Mouse (Mus musculus) liver, embryonic 11.5 days (tissue): ENCODE measurements around the gene Ascc2. TPM values are rescaled to one million over a fixed set of nuclear protein-coding genes. Genes with fewer than 3 reads are reported as not detected.
"Not testable (repeated sequence)": the region's sequence is repeated elsewhere in the genome, so short reads cannot be mapped to it uniquely, and the experiment has no call there.

Experiments used
- ATAC-seq: fragments of 200-750 bp; cut with Nextera tagmentation; replicated peaks from 2 replicates; pipeline ENCODE4 v1.8.0; 2017; ENCODE audit warnings: moderate number of reproducible peaks, mild to moderate bottlenecking, moderate TSS enrichment, moderate library complexity; ENCODE audit not compliant: low FRiP score
- DNase-seq: peaks from one replicate; pipeline ENCODE4 v3.0.0-alpha.2; 2017; ENCODE audit warnings: low spot score
- H3K27ac ChIP-seq: fragments of 300-500 bp; sonication (generic); 2 replicates; pipeline ENCODE4 v1.5.1; 2014; ENCODE audit warnings: mild to moderate bottlenecking, low read depth, low read length, control low read depth
- H3K27me3 ChIP-seq: fragments of 300-500 bp; sonication (generic); replicated peaks from 2 replicates; pipeline ENCODE4 v1.6.1; 2014; ENCODE audit warnings: low read length, mixed read lengths; ENCODE audit not compliant: control insufficient read depth, insufficient read depth
- H3K36me3 ChIP-seq: fragments of 300-500 bp; sonication (generic); 2 replicates; pipeline ENCODE4 v1.6.1; 2014; ENCODE audit warnings: mild to moderate bottlenecking, low read length, moderate library complexity, mixed read lengths; ENCODE audit not compliant: control insufficient read depth, insufficient read depth
- H3K4me1 ChIP-seq: fragments of 300-500 bp; sonication (generic); replicated peaks from 2 replicates; pipeline ENCODE4 v1.6.1; 2014; ENCODE audit warnings: low read length, mixed read lengths; ENCODE audit not compliant: control insufficient read depth, insufficient read depth
- H3K4me2 ChIP-seq: fragments of 300-500 bp; sonication (generic); 2 replicates; pipeline ENCODE4 v1.6.1; 2014; ENCODE audit warnings: mild to moderate bottlenecking, control low read depth, moderate library complexity
- H3K4me3 ChIP-seq: fragments of 300-500 bp; sonication (generic); 2 replicates; pipeline ENCODE4 v1.5.1; 2014; ENCODE audit warnings: low read depth, low read length, control low read depth
- H3K9ac ChIP-seq: fragments of 300-500 bp; sonication (generic); 2 replicates; pipeline ENCODE4 v1.6.1; 2014; ENCODE audit warnings: low read depth, low read length, control low read depth
- H3K9me3 ChIP-seq: fragments of 300-500 bp; sonication (generic); 2 replicates; pipeline ENCODE4 v1.6.1; 2016; ENCODE audit warnings: low read length, inconsistent platforms, mixed read lengths; ENCODE audit not compliant: control insufficient read depth
- WGBS: fragments of 180-500 bp; shearing (Covaris S2); extraction: QIAGEN DNeasy Blood & Tissue Kit; methylation state at CpG from one replicate; pipeline ENCODE4 v1.1.7; 2014; 5-methylcytosine and 5-hydroxymethylcytosine counted together
- polyA plus RNA-seq: library from polyadenylated mRNA; unstranded; fragments of >200 nt; fragmentation: Nextera tagmentation; extraction: Ambion mirVana; gene quantifications from 2 replicates; pipeline ENCODE4 v1.2.1, GENCODE M21; 2014

Ascc2 gene
- polyA plus RNA-seq, 1 experiment from 2014 or later = 43.0 TPM

DNA sequence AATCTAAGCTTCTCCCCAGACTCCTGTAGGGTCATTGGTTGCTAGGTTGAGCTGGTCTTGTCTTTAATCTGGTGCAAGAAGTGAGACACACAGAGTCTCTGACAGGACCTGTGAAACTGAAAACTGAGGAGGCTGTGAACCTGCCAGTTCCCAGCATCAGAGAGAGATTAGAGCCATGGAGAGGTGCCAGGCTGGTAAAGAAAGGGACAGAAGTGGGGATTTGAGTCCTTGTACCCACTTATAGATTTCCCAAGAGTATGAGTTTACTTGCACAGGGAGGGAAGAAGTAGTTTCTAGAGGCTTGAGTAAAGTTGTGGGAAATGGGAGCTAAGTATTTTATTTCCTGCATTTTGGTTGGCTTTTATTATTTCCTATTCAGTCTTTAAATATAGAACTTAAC is 3.6 kb downstream of the Ascc2 start:
- ATAC-seq = no peak
- DNase-seq = no peak
- no peak overlapping the region for H3K9ac ChIP-seq
- no peak overlapping the region for H3K27ac ChIP-seq
- H3K4me2 ChIP-seq = no peak overlapping the region
- H3K27me3 ChIP-seq = no peaks in the 10 kb centered on the region
- H3K9me3 ChIP-seq = no peaks in the 10 kb centered on the region
- H3K4me1 ChIP-seq = peaks cover 16% of the 10 kb centered on the region
- peaks cover 10% of the 10 kb centered on the region; the same call in 1 of the 2 replicates for H3K36me3 ChIP-seq
- H3K4me3 ChIP-seq = no peak overlapping the region

GRCm38 (mm10) chr11:4643722-4644121 is 6.2 kb downstream of the Ascc2 start:
- ATAC-seq = no peak
- H3K9ac ChIP-seq = no peak overlapping the region
- peaks cover 5% of the 10 kb centered on the region; the same call in 1 of the 2 replicates for H3K4me1 ChIP-seq
- WGBS = 81% methylated on average over 5 of the region's 5 CpGs
- peaks cover 23% of the 10 kb centered on the region for H3K36me3 ChIP-seq
- no peak overlapping the region for H3K4me3 ChIP-seq
- H3K27me3 ChIP-seq = no peaks in the 10 kb centered on the region
- no peak for DNase-seq
- H3K27ac ChIP-seq = no peak overlapping the region
- H3K9me3 ChIP-seq = no peaks in the 10 kb centered on the region
- H3K4me2 ChIP-seq = no peak overlapping the region

GRCm38 (mm10) chr11:4645180-4645579 is 7.6 kb downstream of the Ascc2 start:
- H3K4me2 ChIP-seq, H3K9me3 ChIP-seq, DNase-seq, ATAC-seq, H3K4me1 ChIP-seq, H3K27ac ChIP-seq, H3K27me3 ChIP-seq, H3K9ac ChIP-seq, H3K4me3 ChIP-seq: not testable (repeated sequence)
- H3K36me3 ChIP-seq = peaks cover 37% of the 10 kb centered on the region
- WGBS = 88% methylated on average over 4 of the region's 6 CpGs

DNA sequence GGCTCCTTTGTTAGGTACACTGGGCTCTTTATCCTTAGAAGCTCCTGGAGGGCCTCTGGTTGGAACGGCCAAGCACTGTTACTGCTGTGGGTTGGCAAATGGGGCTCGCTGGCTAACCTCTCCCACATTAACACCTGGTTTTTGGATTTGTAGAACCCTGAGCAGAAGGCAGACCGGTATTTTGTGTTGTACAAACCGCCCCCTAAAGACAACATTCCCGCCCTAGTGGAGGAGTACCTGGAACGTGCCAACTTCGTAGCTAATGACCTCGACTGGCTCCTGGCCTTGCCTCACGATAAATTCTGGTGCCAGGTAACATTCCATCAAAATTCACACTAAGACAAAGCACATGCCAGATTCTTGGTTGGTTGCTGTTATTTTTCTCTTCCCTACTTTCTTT is 8.9 kb downstream of the Ascc2 start:
- H3K4me2 ChIP-seq = no peak overlapping the region
- WGBS = 91% methylated on average over 9 of the region's 9 CpGs
- no peak overlapping the region for H3K4me3 ChIP-seq
- no peak for ATAC-seq
- DNase-seq = no peak
- no peaks in the 10 kb centered on the region for H3K9me3 ChIP-seq
- no peaks in the 10 kb centered on the region for H3K4me1 ChIP-seq
- H3K36me3 ChIP-seq = peaks cover 38% of the 10 kb centered on the region
- no peak overlapping the region for H3K27ac ChIP-seq
- no peaks in the 10 kb centered on the region for H3K27me3 ChIP-seq
- no peak overlapping the region for H3K9ac ChIP-seq

DNA sequence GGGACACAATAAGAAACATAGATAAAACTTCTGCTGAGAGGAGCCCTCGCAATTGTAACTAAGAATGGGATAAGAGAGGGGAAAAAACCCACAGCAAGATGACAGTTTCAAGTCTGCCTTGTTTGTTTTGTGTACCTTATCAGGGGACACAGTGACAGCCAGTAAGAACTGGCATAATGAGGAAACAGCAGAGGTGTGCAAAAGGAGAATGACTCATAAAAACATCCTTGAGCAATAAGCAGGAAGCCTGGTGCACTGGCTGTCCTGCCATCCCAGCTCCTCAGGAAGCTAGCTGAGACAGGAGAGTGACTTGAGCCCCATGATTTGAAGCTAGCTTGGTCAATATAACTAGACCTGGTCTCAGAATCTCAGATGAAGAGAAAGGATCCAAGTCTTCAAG is 22.3 kb downstream of the Ascc2 start:
- DNase-seq (no peak), ATAC-seq (peak; percentile 56)
- H3K27ac ChIP-seq = peak overlapping the region; percentile 77
- H3K4me2 ChIP-seq = peak overlapping the region; percentile 36
- no peak overlapping the region for H3K9ac ChIP-seq
- no peak overlapping the region for H3K4me3 ChIP-seq
- no peaks in the 10 kb centered on the region for H3K9me3 ChIP-seq
- H3K36me3 ChIP-seq = peaks cover 15% of the 10 kb centered on the region; the same call in 1 of the 2 replicates
- H3K27me3 ChIP-seq = no peaks in the 10 kb centered on the region
- 48% methylated on average over 1 of the region's 1 CpGs for WGBS
- peaks cover 16% of the 10 kb centered on the region for H3K4me1 ChIP-seq

DNA sequence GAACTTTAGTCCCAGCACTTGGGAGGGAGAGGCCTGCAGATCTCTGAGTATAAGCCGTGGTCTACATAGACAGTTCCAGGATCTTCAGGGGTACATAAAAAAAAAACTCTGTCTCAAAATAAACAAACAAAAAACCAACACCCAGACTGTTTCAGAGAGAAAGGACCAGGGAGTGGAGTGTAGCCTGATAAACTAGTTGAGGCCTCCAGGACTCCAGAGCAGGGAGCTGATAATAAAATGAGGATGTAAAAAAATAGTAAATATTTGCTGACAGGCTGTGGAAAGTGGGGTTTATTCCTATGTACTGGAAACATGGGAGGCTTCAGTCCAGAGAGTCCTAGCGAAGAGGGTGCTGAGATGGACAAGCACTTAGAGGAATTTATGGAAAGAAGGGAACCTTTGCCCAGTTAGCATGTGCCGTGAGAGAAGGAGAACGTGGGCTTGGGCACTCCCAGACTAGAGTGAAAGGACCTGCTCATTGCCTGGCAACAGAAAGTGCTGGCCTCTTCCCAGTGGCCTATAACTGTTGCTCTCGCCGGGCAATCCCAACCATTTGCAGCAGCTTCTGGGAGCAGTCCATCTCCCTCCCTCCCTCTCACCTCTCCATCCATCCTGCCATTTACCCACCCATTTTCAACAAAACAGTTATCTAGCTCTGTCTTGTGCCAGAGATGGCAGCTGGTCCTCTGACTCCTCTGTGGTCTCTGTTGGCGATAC is 22.9 kb downstream of the Ascc2 start:
- no peak overlapping the region for H3K4me3 ChIP-seq
- peaks cover 16% of the 10 kb centered on the region for H3K4me1 ChIP-seq
- ATAC-seq = peak; percentile 68
- H3K27me3 ChIP-seq = no peaks in the 10 kb centered on the region
- H3K4me2 ChIP-seq = peak overlapping the region; percentile 36
- DNase-seq = no peak
- 0 out of 2 replicates have a peak overlapping the region, but pooled peaks have one; percentile 25 for H3K9ac ChIP-seq
- peaks cover 13% of the 10 kb centered on the region; the same call in 1 of the 2 replicates for H3K36me3 ChIP-seq
- peak overlapping the region; percentile 77 for H3K27ac ChIP-seq
- H3K9me3 ChIP-seq = no peaks in the 10 kb centered on the region
- WGBS = 79% methylated on average over 7 of the region's 7 CpGs

- H3K36me3 ChIP-seq = peaks cover 13% of the 10 kb centered on the region; the same call in 1 of the 2 replicates
- no peaks in the 10 kb centered on the region for H3K27me3 ChIP-seq
- 72% methylated on average over 4 of the region's 4 CpGs for WGBS
- H3K4me3 ChIP-seq = no peak overlapping the region
- no peak overlapping the region for H3K9ac ChIP-seq
- H3K4me1 ChIP-seq = peaks cover 16% of the 10 kb centered on the region
- 0 out of 2 replicates have a peak overlapping the region, but pooled peaks have one; percentile 4 for H3K4me2 ChIP-seq
- peak; percentile 82 for ATAC-seq
- no peaks in the 10 kb centered on the region for H3K9me3 ChIP-seq
- DNase-seq = no peak
- no peak overlapping the region; the same call in 1 of the 2 replicates for H3K27ac ChIP-seq
These were observed 23.8 kb downstream of the Ascc2 start for GRCm38 (mm10) chr11:4661324-4661723.

- Histone ChIP-seq H3K36me3 (peaks cover 13% of the 10 kb centered on the region; the same call in 1 of the 2 replicates), H3K4me2 (no peak overlapping the region), H3K27me3 (no peaks in the 10 kb centered on the region), H3K9me3 (no peaks in the 10 kb centered on the region), H3K9ac (no peak overlapping the region), H3K4me3 (no peak overlapping the region), H3K27ac (no peak overlapping the region), H3K4me1 (peaks cover 16% of the 10 kb centered on the region)
- no peak for DNase-seq
- 92% methylated on average over 10 of the region's 10 CpGs for WGBS
- no peak for ATAC-seq
These were observed 24.4 kb downstream of the Ascc2 start for GRCm38 (mm10) chr11:4661871-4662495.
